Mouse (Mus musculus): ENCODE measurements around the gene Sash1. TPM values are rescaled to one million over a fixed set of nuclear protein-coding genes. Genes with fewer than 3 reads are reported as not detected.

The Sash1 gene
- polyA plus RNA-seq, 1 experiment: 62.7 TPM

DNA sequence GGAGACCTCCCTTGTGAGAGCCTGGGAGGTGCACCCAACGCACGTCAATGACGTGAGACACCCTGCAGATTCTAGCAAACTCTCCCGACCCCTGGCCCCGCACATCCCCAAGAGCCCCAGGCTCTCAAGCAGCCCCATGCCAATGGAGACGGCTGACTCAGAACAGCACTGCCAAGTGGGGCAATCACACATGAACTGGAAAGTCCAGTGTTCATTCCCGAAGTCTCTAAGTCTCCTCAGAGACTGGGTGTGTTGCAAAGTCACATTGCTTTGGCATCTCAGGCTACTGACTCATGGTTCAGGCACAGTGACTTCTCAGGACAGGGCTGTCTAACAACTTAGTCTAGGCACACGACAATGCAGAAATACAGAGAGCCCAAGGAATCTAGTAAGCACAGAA is 117.2 kb downstream of the Sash1 start:
- peaks cover 9% of the 10 kb centered on the region; the same call in 1 of the 2 replicates for H3K4me1 ChIP-seq (ENCODE audit: control insufficient read depth, insufficient read depth, low read length)
- no peak for TF ChIP-seq POLR2A (IDR thresholded peaks at IDR 0.05; ENCODE audit: low read depth, low read length)
- TF ChIP-seq CTCF (IDR thresholded peaks at IDR 0.05; ENCODE audit: borderline replicate concordance, insufficient read depth, low read length): no peak
- H3K4me3 ChIP-seq (ENCODE audit: insufficient read depth, low read length): no peak overlapping the region
- peak overlapping the region; percentile 89 for H3K27ac ChIP-seq (ENCODE audit: insufficient read depth, low read length)

DNA sequence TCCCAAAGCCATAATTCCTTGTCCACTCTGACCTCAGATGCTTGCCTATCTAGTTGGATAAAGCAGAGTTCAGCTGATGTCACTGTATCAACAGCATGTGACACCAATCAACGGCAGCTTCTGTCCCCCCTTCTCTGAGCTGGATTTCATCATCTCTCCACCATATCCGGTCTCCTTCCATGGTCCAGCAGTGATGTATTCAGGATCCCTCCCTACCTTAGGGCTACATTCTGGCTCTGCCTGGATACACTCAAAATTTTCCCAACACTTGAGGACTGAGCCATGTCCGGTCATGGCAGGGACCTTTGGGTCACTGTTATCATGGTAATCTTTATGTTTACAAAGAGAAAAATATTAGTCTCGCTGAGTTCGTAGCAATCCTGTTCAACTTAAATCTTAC is 118.5 kb downstream of the Sash1 start:
- Histone ChIP-seq H3K4me1 (ENCODE audit: control insufficient read depth, insufficient read depth, low read length) (peaks cover 13% of the 10 kb centered on the region), H3K27ac (ENCODE audit: insufficient read depth, low read length) (peak overlapping the region; percentile 89), H3K4me3 (ENCODE audit: insufficient read depth, low read length) (no peak overlapping the region)
- TF ChIP-seq POLR2A (IDR thresholded peaks at IDR 0.05; ENCODE audit: low read depth, low read length) (no peak), CTCF (IDR thresholded peaks at IDR 0.05; ENCODE audit: borderline replicate concordance, insufficient read depth, low read length) (no peak)

DNA sequence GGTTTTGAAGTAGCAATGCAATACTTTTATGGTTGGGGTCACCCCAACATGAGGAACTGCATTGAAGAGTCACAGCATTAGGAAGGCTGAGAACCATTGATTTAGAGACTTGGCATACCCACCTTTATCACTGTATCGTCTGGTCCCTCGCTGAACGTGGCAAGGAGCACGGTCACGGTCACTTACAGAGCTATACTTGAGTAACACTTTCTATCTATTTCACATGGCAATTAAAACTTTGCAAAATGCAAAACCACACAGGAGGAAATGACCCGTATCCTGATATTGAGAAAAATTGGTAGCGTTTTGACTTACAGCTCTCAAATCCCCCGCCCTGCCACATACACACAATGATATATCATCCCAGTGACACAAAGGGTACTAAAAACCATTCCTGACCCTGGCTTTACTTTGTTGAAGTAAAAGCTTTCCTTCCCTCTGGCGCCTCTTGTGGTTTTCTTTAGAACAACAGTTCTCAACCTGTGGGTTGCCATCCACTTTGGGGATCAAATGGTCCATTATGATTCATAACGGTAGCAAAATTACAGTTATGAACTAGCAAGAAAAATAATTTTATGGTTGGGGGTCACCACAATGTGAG is 119.8 kb downstream of the Sash1 start:
- Histone ChIP-seq H3K27ac (ENCODE audit: insufficient read depth, low read length) (no peak overlapping the region), H3K4me3 (ENCODE audit: insufficient read depth, low read length) (no peak overlapping the region), H3K4me1 (ENCODE audit: control insufficient read depth, insufficient read depth, low read length) (peaks cover 13% of the 10 kb centered on the region)
- TF ChIP-seq POLR2A (IDR thresholded peaks at IDR 0.05; ENCODE audit: low read depth, low read length) (no peak), CTCF (IDR thresholded peaks at IDR 0.05; ENCODE audit: borderline replicate concordance, insufficient read depth, low read length) (no peak)

DNA sequence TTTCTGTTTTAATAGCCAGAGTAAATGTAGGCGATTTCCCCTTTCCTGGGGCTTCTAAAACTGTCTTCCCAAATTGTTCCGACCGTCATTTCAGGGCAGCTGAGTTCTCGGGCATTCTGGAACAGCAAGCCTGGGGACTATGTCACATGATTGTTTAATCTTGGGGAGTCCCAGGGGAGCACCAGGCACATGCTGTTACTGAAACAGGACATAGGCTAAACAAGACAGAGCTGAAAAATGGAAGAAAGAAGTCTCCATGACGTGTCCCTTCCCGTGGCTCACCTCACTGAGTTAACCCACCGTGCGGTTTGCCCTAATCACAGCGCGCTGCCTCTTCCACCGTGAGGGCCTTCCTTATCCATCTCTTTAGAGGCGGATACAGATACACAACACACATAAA is 123.1 kb downstream of the Sash1 start:
- H3K4me1 ChIP-seq (ENCODE audit: control insufficient read depth, insufficient read depth, low read length): peaks cover 17% of the 10 kb centered on the region
- H3K27ac ChIP-seq (ENCODE audit: insufficient read depth, low read length): peak overlapping the region; percentile 84
- TF ChIP-seq POLR2A (IDR thresholded peaks at IDR 0.05; ENCODE audit: low read depth, low read length) (no peak), CTCF (IDR thresholded peaks at IDR 0.05; ENCODE audit: borderline replicate concordance, insufficient read depth, low read length) (no peak)
- no peak overlapping the region for H3K4me3 ChIP-seq (ENCODE audit: insufficient read depth, low read length)

DNA sequence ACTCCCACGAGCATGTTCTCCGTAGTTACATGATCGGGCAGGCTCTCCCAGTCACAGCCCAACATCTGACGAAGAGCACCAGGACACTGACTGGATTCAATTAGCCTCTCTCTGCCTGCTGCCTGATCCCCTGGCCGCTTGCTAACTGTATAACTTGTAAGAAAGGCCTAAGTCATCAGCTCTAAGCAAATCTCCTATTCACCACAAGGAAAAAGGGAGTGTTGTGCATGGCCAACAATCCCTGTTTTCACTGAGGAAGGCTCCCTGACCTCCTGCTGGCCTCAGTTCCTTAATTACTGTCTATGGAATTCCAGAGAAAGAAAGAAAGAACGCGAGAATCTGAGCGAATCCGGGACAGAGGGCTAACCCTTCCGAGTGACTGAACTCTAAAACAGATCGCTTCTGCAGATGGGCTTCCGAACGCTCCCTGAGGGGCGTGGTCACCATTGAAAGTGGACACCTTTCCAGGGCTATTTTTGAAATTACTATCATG is 123.6 kb downstream of the Sash1 start:
- H3K4me3 ChIP-seq (ENCODE audit: insufficient read depth, low read length): peak overlapping the region; percentile 29
- TF ChIP-seq POLR2A (IDR thresholded peaks at IDR 0.05; ENCODE audit: low read depth, low read length) (peak; percentile 65), CTCF (IDR thresholded peaks at IDR 0.05; ENCODE audit: borderline replicate concordance, insufficient read depth, low read length) (no peak)

DNA sequence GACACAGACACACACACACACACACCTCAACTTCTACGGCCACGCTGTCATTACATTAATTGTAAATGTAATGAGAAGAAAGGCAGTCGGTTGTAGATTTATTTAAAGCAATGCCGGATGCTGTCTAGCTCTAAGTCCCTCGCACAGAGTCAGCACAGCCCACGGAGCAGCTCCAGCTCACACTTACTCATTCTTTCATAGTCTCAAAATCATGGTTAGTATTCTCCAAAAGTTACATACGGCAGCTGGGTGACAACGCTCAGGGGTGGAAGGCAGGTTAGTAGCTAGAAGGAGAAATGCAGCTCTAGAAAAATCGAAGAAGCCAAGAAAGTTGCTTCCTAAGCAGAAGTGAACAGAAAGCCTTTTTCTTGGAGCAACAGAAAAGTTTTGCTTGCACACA is 124.2 kb downstream of the Sash1 start:
- Histone ChIP-seq H3K4me1 (ENCODE audit: control insufficient read depth, insufficient read depth, low read length) (peaks cover 22% of the 10 kb centered on the region), H3K4me3 (ENCODE audit: insufficient read depth, low read length) (peak overlapping the region; percentile 29), H3K27ac (ENCODE audit: insufficient read depth, low read length) (peak overlapping the region; percentile 84)
- TF ChIP-seq CTCF (IDR thresholded peaks at IDR 0.05; ENCODE audit: borderline replicate concordance, insufficient read depth, low read length) (no peak), POLR2A (IDR thresholded peaks at IDR 0.05; ENCODE audit: low read depth, low read length) (no peak; the same call in 1 of the 2 replicates)

More for the DNA sequence above, 123.6 kb downstream of the Sash1 start:
- Histone ChIP-seq H3K27ac (ENCODE audit: insufficient read depth, low read length) (peak overlapping the region; percentile 84), H3K4me1 (ENCODE audit: control insufficient read depth, insufficient read depth, low read length) (peaks cover 19% of the 10 kb centered on the region)

DNA sequence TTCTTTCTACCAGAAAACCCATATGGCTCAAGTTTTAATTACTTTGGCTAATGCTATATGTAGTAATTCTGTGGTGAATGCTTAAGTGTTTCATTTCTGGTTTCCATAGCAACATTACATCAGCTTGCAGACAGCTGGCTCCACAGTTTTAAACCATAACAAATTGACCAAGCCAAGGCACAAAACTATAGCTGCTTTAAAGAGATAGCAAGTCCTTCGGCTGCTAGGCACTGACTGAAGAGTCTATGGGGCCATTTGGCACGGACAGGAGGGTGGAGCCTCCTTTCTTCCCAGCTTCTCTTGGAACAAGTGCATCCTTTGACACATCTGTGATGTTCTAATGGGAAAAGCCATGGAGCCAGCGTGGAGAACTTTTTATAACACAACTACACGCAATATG is 125.3 kb downstream of the Sash1 start:
- H3K4me3 ChIP-seq (ENCODE audit: insufficient read depth, low read length): peak overlapping the region; percentile 29

DNA sequence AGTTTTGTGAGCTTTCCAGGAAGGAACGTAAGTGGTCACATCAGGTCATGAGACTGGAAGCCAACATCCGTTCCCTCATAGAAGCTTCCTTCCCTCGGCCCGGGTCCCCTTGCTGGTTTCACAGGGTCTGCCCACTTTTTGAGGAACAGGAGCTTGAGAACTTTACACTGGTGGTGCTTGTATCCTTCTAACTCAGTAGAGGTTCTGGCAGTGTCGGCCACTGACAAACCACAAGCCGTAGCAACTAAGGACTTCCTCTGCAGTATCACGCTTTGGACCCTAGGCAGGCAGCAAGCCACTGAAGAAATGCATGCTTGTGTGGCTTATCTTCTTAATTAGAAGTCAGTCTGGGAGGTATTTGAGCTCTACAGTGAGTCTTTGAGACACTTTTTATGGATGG is 126.6 kb downstream of the Sash1 start:
- Histone ChIP-seq H3K4me1 (ENCODE audit: control insufficient read depth, insufficient read depth, low read length) (peaks cover 23% of the 10 kb centered on the region), H3K4me3 (ENCODE audit: insufficient read depth, low read length) (no peak overlapping the region), H3K27ac (ENCODE audit: insufficient read depth, low read length) (peak overlapping the region; percentile 16)
- TF ChIP-seq POLR2A (IDR thresholded peaks at IDR 0.05; ENCODE audit: low read depth, low read length): no peak
- TF ChIP-seq CTCF (IDR thresholded peaks at IDR 0.05; ENCODE audit: borderline replicate concordance, insufficient read depth, low read length): no peak

More for the DNA sequence above, 125.3 kb downstream of the Sash1 start:
- peak overlapping the region; percentile 84 for H3K27ac ChIP-seq (ENCODE audit: insufficient read depth, low read length)
- peaks cover 23% of the 10 kb centered on the region for H3K4me1 ChIP-seq (ENCODE audit: control insufficient read depth, insufficient read depth, low read length)
- TF ChIP-seq POLR2A (IDR thresholded peaks at IDR 0.05; ENCODE audit: low read depth, low read length) (peak; percentile 46; the same call in 1 of the 2 replicates), CTCF (IDR thresholded peaks at IDR 0.05; ENCODE audit: borderline replicate concordance, insufficient read depth, low read length) (no peak)

DNA sequence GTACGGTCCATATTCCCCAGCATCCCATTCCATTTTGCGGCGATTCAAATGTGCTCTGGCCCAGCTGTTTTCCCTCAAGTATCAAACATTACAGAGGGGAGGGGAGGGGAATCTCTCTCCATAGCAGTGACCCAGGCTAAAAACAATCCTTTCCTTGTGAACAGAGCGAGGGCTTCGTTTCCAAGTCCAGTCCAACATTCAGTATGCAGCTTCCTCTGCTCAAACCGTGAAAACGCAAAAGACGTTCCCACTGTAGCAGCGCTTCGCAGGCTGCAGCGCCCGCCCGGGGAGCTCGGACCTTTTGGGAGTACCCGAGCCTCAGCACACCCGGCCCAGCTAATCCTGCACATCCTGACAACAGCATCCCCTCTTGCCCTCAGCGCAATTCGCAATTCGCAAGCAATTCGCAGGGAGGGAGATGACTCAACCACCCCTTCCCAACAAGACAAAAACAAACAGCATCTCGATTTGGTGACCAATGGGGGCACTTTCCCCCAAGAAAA is 128.4 kb downstream of the Sash1 start:
- peak overlapping the region; percentile 20 for H3K4me3 ChIP-seq (ENCODE audit: insufficient read depth, low read length)

More for the DNA sequence above, 128.4 kb downstream of the Sash1 start:
- TF ChIP-seq POLR2A (IDR thresholded peaks at IDR 0.05; ENCODE audit: low read depth, low read length): peak; percentile 38; the same call in 1 of the 2 replicates
- TF ChIP-seq CTCF (IDR thresholded peaks at IDR 0.05; ENCODE audit: borderline replicate concordance, insufficient read depth, low read length): no peak
- Histone ChIP-seq H3K27ac (ENCODE audit: insufficient read depth, low read length) (peak overlapping the region; percentile 76), H3K4me1 (ENCODE audit: control insufficient read depth, insufficient read depth, low read length) (peaks cover 19% of the 10 kb centered on the region)

Data from embryonic fibroblast, embryonic 13.5 days (primary cell).